Mouse (Mus musculus) kidney, postnatal 0 days (tissue): ENCODE measurements at regions not wholly inside any gene's neighbourhood (a gene's known extent, or its start where the extent isn't known, plus 50 kb on each side); places are given as distances from the start of the nearest gene placed in this dataset.

ENCODE experiments used
- ATAC-seq: fragments of 200-750 bp; cut with Nextera tagmentation; replicated peaks from 2 replicates; pipeline ENCODE4 v1.8.0; 2017; ENCODE audit warnings: low read depth, moderate number of reproducible peaks, moderate TSS enrichment, moderate library complexity; ENCODE audit not compliant: low FRiP score
- DNase-seq: peaks from one replicate; pipeline ENCODE4 v3.0.0-alpha.2; 2016; ENCODE audit warnings: low spot score
- H3K27ac ChIP-seq: fragments of 300-500 bp; sonication (generic); 2 replicates; pipeline ENCODE4 v1.5.1; 2014; ENCODE audit warnings: mild to moderate bottlenecking
- H3K27me3 ChIP-seq: fragments of 300-500 bp; sonication (generic); 2 replicates; pipeline ENCODE4 v1.6.1; 2014; ENCODE audit warnings: low read length, mixed read lengths; ENCODE audit not compliant: insufficient read depth
- H3K36me3 ChIP-seq: fragments of 300-500 bp; sonication (generic); 2 replicates; pipeline ENCODE4 v1.6.1; 2014; ENCODE audit warnings: low read length, mixed read lengths; ENCODE audit not compliant: insufficient read depth
- H3K4me1 ChIP-seq: fragments of 300-500 bp; sonication (generic); replicated peaks from 2 replicates; pipeline ENCODE4 v1.6.1; 2014; ENCODE audit warnings: antibody characterized with exemption, low read length, mixed read lengths; ENCODE audit not compliant: insufficient read depth
- H3K4me2 ChIP-seq: fragments of 300-500 bp; sonication (generic); 2 replicates; pipeline ENCODE4 v1.6.1; 2014; ENCODE audit warnings: mild to moderate bottlenecking, low read length, moderate library complexity, mixed read lengths
- H3K4me3 ChIP-seq: fragments of 300-500 bp; sonication (generic); replicated peaks from 2 replicates; pipeline ENCODE4 v1.5.1; 2014; ENCODE audit warnings: low read depth, low read length
- H3K9ac ChIP-seq: fragments of 300-500 bp; sonication (generic); 2 replicates; pipeline ENCODE4 v1.6.1; 2014; ENCODE audit warnings: low read depth, low read length
- H3K9me3 ChIP-seq: fragments of 300-500 bp; sonication (generic); replicated peaks from 2 replicates; pipeline ENCODE4 v1.6.1; 2016; ENCODE audit warnings: low read length, inconsistent platforms, mixed read lengths
- CTCF ChIP-seq: IDR thresholded peaks from 2 replicates; pipeline ENCODE4 v1.5.1; 2016; ENCODE audit warnings: antibody characterized with exemption, low read depth, mild to moderate bottlenecking, moderate library complexity
- WGBS: fragments of 180-500 bp; shearing (Covaris S2); extraction: QIAGEN DNeasy Blood & Tissue Kit; methylation state at CpG from one replicate; pipeline ENCODE4 v1.1.7; 2014; 5-methylcytosine and 5-hydroxymethylcytosine counted together

DNA sequence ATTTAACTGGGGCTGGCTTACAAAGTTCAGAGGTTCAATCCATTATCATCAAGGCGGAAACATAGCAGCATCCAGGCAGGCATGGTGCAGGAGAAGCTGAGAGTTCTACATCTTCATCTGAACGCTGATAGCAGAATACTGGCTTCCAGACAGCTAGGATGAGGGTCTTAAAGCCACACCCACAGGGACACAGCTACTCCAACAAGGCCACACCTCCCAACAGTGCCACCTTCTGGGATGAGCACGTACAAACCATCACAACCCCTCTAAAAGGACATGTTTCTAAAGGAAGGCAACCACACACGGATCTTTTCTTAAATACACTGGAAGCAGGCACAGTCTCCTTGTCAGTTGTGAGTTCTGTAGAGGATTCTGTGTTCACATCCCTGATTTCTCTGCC is 74.4 kb downstream of the Mis18a start:
- Histone ChIP-seq H3K27ac (no peak overlapping the region), H3K4me2 (no peak overlapping the region), H3K27me3 (no peaks in the 10 kb centered on the region), H3K36me3 (no peaks in the 10 kb centered on the region), H3K4me3 (no peak overlapping the region), H3K9me3 (no peaks in the 10 kb centered on the region), H3K9ac (no peak overlapping the region), H3K4me1 (no peaks in the 10 kb centered on the region)
- TF ChIP-seq CTCF, result peak; percentile 23; the same call in 1 of the 2 replicates
- ATAC-seq (no peak), DNase-seq (no peak)
- WGBS, result 51% methylated on average over 4 of the region's 4 CpGs

DNA sequence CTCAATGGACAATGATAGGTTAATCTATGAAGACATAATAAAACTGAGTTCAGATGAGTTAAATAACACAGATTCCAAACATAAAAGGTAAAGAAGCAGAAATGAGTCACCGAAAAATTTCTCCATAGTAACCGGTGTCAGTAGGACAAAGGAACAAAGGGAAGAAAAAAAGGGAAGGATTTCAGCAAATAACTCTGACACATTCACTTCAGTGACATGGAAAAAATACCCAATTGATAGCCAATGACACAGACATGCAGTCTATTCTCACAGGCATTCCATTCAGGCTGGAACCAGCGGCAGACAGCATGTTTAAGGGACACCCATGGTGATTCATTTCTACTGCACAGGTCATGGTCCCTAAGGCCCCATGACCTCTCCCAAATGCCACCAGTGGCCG is 79.0 kb downstream of the Mis18a start:
- Histone ChIP-seq H3K27ac (no peak overlapping the region), H3K4me3 (no peak overlapping the region), H3K9me3 (no peaks in the 10 kb centered on the region), H3K27me3 (no peaks in the 10 kb centered on the region), H3K4me1 (no peaks in the 10 kb centered on the region), H3K9ac (no peak overlapping the region), H3K4me2 (no peak overlapping the region), H3K36me3 (no peaks in the 10 kb centered on the region)
- DNase-seq, result no peak
- 82% methylated on average over 4 of the region's 4 CpGs for WGBS
- TF ChIP-seq CTCF, result no peak
- ATAC-seq, result no peak

DNA sequence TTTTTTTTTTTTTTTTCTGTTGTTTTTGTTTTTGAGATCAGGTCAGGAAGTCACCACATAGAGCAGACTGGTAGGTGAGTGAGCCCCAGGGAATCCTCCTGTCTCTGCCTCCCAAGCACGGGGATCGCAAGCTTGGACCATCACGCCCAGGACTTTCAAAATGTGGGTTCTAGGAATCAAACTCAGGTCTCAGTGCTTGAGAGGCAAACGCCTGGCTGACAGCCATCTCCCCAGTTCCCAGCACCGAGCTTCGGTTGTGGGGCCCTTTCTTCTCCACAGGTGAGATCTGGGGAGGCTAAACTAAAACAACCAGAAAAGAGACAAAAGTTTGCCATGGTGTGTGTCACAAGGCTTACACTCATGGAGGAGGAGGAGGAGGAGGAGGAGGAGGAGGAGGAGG is 84.5 kb downstream of the Mis18a start:
- Histone ChIP-seq H3K4me1 (no peaks in the 10 kb centered on the region), H3K9me3 (no peaks in the 10 kb centered on the region), H3K4me3 (no peak overlapping the region), H3K36me3 (no peaks in the 10 kb centered on the region), H3K27me3 (no peaks in the 10 kb centered on the region), H3K4me2 (no peak overlapping the region), H3K27ac (no peak overlapping the region), H3K9ac (no peak overlapping the region)
- no peak for TF ChIP-seq CTCF
- ATAC-seq, result no peak
- no peak for DNase-seq
- WGBS, result 91% methylated on average over 6 of the region's 6 CpGs

DNA sequence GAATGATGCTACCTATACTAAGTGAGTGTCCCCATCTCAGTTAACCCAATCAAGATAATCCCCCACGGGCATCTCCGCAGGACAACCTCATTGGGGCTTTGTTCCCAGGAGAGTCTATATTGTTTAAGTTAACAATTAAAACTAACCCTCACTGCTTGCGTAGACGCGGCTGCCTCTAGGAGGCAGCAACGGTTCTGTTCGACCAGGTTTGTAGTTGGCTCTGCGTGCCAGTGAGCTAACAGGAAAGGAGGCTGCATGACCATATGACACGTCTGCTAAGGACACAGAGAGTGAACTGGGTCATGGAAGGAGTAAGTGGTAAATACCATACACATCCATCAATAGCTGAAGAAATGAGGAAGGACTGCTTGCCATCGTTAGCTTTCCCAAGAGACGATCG is 92.0 kb downstream of the Mis18a start:
- WGBS, result 58% methylated on average over 12 of the region's 12 CpGs
- H3K27me3 ChIP-seq, result no peaks in the 10 kb centered on the region
- H3K36me3 ChIP-seq, result no peaks in the 10 kb centered on the region
- TF ChIP-seq CTCF, result peak; percentile 35; the same call in 1 of the 2 replicates
- H3K4me1 ChIP-seq, result peaks cover 4% of the 10 kb centered on the region; the same call in 1 of the 2 replicates
- no peaks in the 10 kb centered on the region for H3K9me3 ChIP-seq
- no peak overlapping the region for H3K9ac ChIP-seq
- no peak overlapping the region for H3K27ac ChIP-seq
- no peak overlapping the region for H3K4me3 ChIP-seq
- ATAC-seq, result no peak
- no peak for DNase-seq
- no peak overlapping the region for H3K4me2 ChIP-seq

DNA sequence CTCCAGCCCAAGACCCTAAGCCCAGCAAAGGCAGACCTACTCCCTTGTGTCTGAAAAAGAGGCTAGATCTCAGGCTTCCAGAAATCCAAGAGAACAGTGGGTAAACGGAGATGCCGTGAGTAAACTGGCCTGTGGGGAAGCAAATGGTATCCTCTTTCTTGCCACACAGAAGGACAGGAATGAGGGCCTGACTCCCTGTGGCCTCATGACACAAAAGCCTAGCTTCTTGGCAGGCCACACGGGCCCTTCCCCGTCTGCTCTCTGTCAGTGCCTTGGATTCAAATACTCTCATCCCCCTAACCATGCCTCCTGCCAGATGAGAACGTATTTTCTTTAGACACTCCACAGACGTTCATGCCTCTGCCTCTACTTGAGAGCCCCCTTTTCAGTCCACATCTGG is 97.2 kb downstream of the Mis18a start:
- no peak for TF ChIP-seq CTCF
- DNase-seq, result peak; percentile 39
- H3K9ac ChIP-seq, result no peak overlapping the region
- H3K9me3 ChIP-seq, result no peaks in the 10 kb centered on the region
- H3K4me3 ChIP-seq, result no peak overlapping the region
- H3K4me1 ChIP-seq, result peaks cover 4% of the 10 kb centered on the region; the same call in 1 of the 2 replicates
- no peak overlapping the region for H3K4me2 ChIP-seq
- no peaks in the 10 kb centered on the region for H3K27me3 ChIP-seq
- H3K36me3 ChIP-seq, result no peaks in the 10 kb centered on the region
- 29% methylated on average over 6 of the region's 6 CpGs for WGBS
- no peak for ATAC-seq
- H3K27ac ChIP-seq, result peak overlapping the region; percentile 78

DNA sequence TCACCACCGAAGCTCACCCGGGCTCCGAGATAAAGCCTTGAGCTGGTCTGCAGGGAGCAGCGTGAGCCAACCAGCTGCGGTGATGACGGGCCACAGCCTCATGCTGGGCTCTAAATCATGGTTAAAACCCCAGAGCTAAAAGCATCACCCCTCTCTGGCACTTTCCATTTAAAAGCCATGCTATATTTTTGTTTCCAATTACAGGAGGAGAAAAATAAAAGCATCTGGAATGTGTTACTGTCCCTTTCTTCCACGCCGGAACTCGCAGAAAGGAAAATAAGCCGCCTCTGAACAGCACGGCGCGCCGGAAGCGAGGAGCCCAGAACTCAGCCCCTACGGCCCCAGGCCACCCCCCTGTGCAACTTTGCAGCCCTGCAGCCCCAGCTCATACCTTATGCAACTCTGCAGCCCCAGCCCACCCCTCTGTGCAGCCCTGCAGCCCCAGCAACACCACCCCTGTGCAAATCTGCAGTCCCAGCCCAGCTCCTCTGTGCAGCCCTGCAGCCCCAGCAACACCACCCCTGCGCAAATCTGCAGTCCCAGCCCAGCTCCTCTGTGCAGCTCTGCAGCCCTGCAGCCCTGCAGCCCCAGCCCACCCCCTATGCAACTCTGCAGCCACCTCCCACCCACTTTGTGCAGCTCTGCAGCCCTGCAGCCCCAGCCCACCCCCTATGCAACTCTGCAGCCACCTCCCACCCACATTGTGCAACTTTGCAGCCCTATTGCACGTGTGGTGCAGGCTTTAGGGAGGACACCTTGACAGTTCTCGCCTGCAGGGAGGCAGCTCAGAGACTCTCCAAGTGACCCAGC is 97.9 kb downstream of the Mis18a start:
- H3K27me3 ChIP-seq, result no peaks in the 10 kb centered on the region
- TF ChIP-seq CTCF, result no peak
- whole genome bisulfite sequencing, result 25% methylated on average over 19 of the region's 19 CpGs
- H3K9me3 ChIP-seq, result no peaks in the 10 kb centered on the region
- peaks cover 4% of the 10 kb centered on the region; the same call in 1 of the 2 replicates for H3K4me1 ChIP-seq
- H3K9ac ChIP-seq, result no peak overlapping the region
- peak overlapping the region; percentile 10 for H3K4me2 ChIP-seq
- ATAC-seq (peak; percentile 70), DNase-seq (peak; percentile 91)
- no peak overlapping the region for H3K4me3 ChIP-seq
- no peaks in the 10 kb centered on the region for H3K36me3 ChIP-seq
- H3K27ac ChIP-seq, result peak overlapping the region; percentile 78
